Mouse (Mus musculus) cortical plate, adult 2 months (tissue): Measurements from ENCODE around the gene Phc2.

Source experiments
- CTCF ChIP-seq: fragments of 200-500 bp; IDR thresholded peaks from 2 replicates; pipeline ENCODE4 v1.5.1; 2011; ENCODE audit warnings: mild to moderate bottlenecking, control low read depth, low read length; ENCODE audit not compliant: insufficient read depth; ENCODE audit errors: extremely low read depth
- POLR2A ChIP-seq: fragments of 200-500 bp; IDR thresholded peaks from 2 replicates; pipeline ENCODE4 v1.6.1; 2011; ENCODE audit warnings: mild to moderate bottlenecking, low read length, control low read depth; ENCODE audit not compliant: insufficient read depth; ENCODE audit errors: extremely low read depth

DNA sequence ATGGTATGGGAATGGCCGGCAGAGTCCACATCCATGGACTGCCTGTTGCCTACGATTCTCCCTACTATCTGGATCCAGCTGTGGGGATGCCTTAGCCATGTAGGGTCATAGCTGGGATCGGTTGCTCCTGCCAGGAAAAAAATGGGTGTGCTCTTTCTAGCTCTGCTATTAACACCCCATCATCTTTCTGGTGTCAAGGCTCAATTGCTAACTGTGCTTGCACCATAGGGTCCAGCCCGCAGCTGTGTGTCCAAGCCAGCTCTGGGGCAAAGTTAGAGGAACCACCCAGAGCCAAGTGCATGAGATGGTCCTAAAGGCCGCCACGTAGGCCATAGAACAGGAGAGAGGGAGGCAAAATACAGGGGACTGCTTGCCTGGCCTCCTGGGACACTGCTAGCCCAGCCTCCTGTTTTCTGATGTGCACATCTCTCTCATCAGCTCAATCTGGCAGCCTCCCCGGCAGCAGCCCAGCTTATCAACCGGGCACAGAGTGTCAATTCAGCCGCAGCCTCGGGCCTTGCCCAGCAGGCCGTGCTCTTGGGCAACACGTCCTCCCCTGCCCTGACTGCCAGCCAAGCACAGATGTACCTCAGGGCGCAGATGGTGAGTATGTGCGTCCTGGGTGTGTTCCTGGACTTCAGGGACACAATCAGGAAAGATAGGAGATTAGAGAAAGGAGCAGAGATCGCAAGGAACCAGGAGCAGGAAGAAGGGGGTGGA is 54.7 kb downstream of the Phc2 start:
- TF ChIP-seq CTCF = no peak
- no peak for TF ChIP-seq POLR2A
